Mouse (Mus musculus): Measurements from ENCODE around the gene Coq5. TPM values are rescaled to one million over a fixed set of nuclear protein-coding genes. Genes with fewer than 3 reads are reported as not detected.

The Coq5 gene
- polyA plus RNA-seq, 1 experiment: 25.1 TPM

DNA sequence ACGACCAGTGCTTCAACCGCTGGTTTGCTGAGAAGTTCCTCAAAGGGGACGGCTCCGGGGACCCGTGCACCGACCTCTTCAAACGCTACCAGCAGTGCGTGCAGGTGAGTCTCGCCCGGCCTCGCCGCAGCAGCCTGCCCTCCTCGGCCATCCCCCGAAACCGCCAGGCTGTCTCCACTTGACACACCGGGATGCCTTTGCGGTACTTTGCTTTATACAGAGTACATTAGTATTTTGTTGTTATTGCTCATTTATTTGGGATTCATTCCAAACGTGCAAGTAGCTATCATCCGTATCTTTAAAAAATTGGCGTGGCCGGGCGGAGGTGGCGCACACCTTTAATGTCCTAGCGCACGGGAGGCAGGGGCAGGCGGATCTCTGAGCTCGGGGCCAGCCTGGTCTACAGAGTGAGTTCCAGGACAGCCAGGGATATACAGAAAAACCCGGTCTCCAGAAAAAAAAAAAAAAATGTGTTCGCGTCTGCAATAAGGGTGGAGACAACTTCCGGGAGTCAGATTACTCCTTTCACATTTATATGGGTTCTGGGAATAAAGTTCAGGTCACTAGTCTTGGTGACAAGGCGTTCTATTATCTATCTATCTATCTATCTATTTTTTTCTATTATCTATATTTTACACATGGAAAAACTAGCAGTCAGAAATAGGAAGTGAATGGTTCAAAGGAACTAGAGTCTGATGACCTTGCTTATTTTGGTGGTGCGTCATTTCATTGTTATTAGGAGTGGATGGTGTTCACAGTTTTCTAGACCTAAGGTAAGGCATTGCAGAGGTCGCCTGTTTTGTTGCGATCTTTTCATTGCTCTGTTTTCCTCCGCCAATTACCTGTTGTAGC is 62.1 kb downstream of the Coq5 start:
- Histone ChIP-seq H3K4me3 (ENCODE audit: insufficient read depth, low read depth, low read length) (peak overlapping the region; percentile 80), H3K27ac (ENCODE audit: insufficient read depth, low read depth, low read length) (0 out of 2 replicates have a peak overlapping the region, but pooled peaks have one; percentile 1), H3K27me3 (replicated peaks; ENCODE audit: control insufficient read depth, insufficient read depth, low read length) (no peaks in the 10 kb centered on the region), H3K4me1 (ENCODE audit: control insufficient read depth, insufficient read depth, low read length) (no peaks in the 10 kb centered on the region; the same call in 1 of the 2 replicates), H3K36me3 (ENCODE audit: control insufficient read depth, insufficient read depth, low read length) (peaks cover 4% of the 10 kb centered on the region; the same call in 1 of the 2 replicates)
- DNase-seq: no peak
- WGBS: 7% methylated on average over 36 of the region's 36 CpGs
- TF ChIP-seq CTCF (conservative IDR thresholded peaks at IDR 0.05; ENCODE audit: insufficient read depth, insufficient read length, low read depth, low read length) (no peak), POLR2A (IDR thresholded peaks at IDR 0.05; ENCODE audit: low read depth, low read length) (no peak)

Other genes with a start within 250 kb of the Coq5 start
- not detected in 2 replicates for gene Gm10401, start 181.4 kb upstream of the Coq5 start, polyA plus RNA-seq (2012; rRNA removed)
- gene Acads, start 160.3 kb upstream of the Coq5 start, polyA plus RNA-seq (2012; rRNA removed): 220 and 241 TPM in 2 replicates
- gene Unc119b, start 144.7 kb upstream of the Coq5 start, polyA plus RNA-seq (2012; rRNA removed): 138 and 141 TPM in 2 replicates
- 202 and 209 TPM in 2 replicates for gene Mlec, start 121.5 kb upstream of the Coq5 start, polyA plus RNA-seq (2012; rRNA removed)
- gene Cabp1, start 85.3 kb upstream of the Coq5 start, polyA plus RNA-seq (2012; rRNA removed): 1.7 and 2.6 TPM in 2 replicates
- gene Pop5, start 43.8 kb upstream of the Coq5 start, polyA plus RNA-seq (2012; rRNA removed): 132 and 160 TPM in 2 replicates
- 129 and 144 TPM in 2 replicates for gene Rnf10, start 6.8 kb upstream of the Coq5 start, polyA plus RNA-seq (2012; rRNA removed)
- gene Dynll1, start 21.3 kb downstream of the Coq5 start, polyA plus RNA-seq (2012; rRNA removed): 108 and 129 TPM in 2 replicates
- 39.2 and 44.8 TPM in 2 replicates for gene Srsf9, start 47.5 kb downstream of the Coq5 start, polyA plus RNA-seq (2012; rRNA removed)
- gene Gatc, start 61.5 kb downstream of the Coq5 start, polyA plus RNA-seq (2012; rRNA removed): 12.1 and 16.0 TPM in 2 replicates
- gene Triap1, start 61.6 kb downstream of the Coq5 start, polyA plus RNA-seq (2012; rRNA removed): 15.9 and 20.1 TPM in 2 replicates
- 4,626 and 5,972 TPM in 2 replicates for gene Cox6a1, start 69.3 kb downstream of the Coq5 start, polyA plus RNA-seq (2012; rRNA removed)
- 2.0 and 2.5 TPM in 2 replicates for gene Msi1, start 149.9 kb downstream of the Coq5 start, polyA plus RNA-seq (2012; rRNA removed)
- 0.74 TPM in 1 of 2 replicates, not detected in the other for gene Pla2g1b, start 186.6 kb downstream of the Coq5 start, polyA plus RNA-seq (2012; rRNA removed)
- gene Sirt4, start 205.1 kb downstream of the Coq5 start, polyA plus RNA-seq (2012; rRNA removed): 34.0 and 49.3 TPM in 2 replicates
- gene Pxn, start 227.0 kb downstream of the Coq5 start, polyA plus RNA-seq (2012; rRNA removed): 101 and 122 TPM in 2 replicates

Data from kidney, adult 2 months (tissue).